Mouse (Mus musculus) stomach, embryonic 14.5 days (tissue): Measurements from ENCODE around the gene Pax6. TPM values are rescaled to one million over a fixed set of nuclear protein-coding genes. Genes with fewer than 3 reads are reported as not detected.
A peak's percentile ranks its signal among the peaks of the same experiment; 100 is the strongest.

ENCODE experiments used
- ATAC-seq: fragments of 200-750 bp; cut with Nextera tagmentation; 2 replicates; pipeline ENCODE4 v1.8.0; 2017; ENCODE audit warnings: low read depth, moderate TSS enrichment; ENCODE audit not compliant: insufficient number of reproducible peaks, insufficient read depth, low FRiP score
- H3K27ac ChIP-seq: fragments of 300-500 bp; sonication (generic); 2 replicates; pipeline ENCODE4 v1.5.1; 2014; ENCODE audit warnings: mild to moderate bottlenecking, low read length, moderate library complexity, mixed read lengths
- H3K27me3 ChIP-seq: fragments of 300-500 bp; sonication (generic); 2 replicates; pipeline ENCODE4 v1.6.1; 2014; ENCODE audit warnings: low read length, control low read depth, mixed read lengths; ENCODE audit not compliant: control insufficient read depth, insufficient read depth
- H3K36me3 ChIP-seq: fragments of 300-500 bp; sonication (generic); 2 replicates; pipeline ENCODE4 v1.6.1; 2014; ENCODE audit warnings: mild to moderate bottlenecking, control low read depth, low read length, moderate library complexity, mixed read lengths; ENCODE audit not compliant: control insufficient read depth, insufficient read depth
- H3K4me1 ChIP-seq: fragments of 300-500 bp; sonication (generic); 2 replicates; pipeline ENCODE4 v1.6.1; 2014; ENCODE audit warnings: low read length, control low read depth, mixed read lengths; ENCODE audit not compliant: control insufficient read depth, insufficient read depth
- H3K4me2 ChIP-seq: fragments of 300-500 bp; sonication (generic); replicated peaks from 2 replicates; pipeline ENCODE4 v1.6.1; 2014; ENCODE audit warnings: low read depth, low read length, control low read depth
- H3K4me3 ChIP-seq: fragments of 300-500 bp; sonication (generic); 2 replicates; pipeline ENCODE4 v1.5.1; 2014; ENCODE audit warnings: low read depth, low read length, control low read depth
- H3K9ac ChIP-seq: fragments of 300-500 bp; sonication (generic); replicated peaks from 2 replicates; pipeline ENCODE4 v1.6.1; 2014; ENCODE audit warnings: low read depth, mild to moderate bottlenecking, control low read depth, low read length, moderate library complexity, mixed read lengths
- H3K9me3 ChIP-seq: fragments of 300-500 bp; sonication (generic); 2 replicates; pipeline ENCODE4 v1.6.1; 2016; ENCODE audit warnings: low read depth, low read length, control low read depth; ENCODE audit not compliant: control insufficient read depth
- WGBS: fragments of 180-500 bp; shearing (Covaris S2); extraction: QIAGEN DNeasy Blood & Tissue Kit; methylation state at CpG from one replicate; pipeline ENCODE4 v1.1.7; 2014; 5-methylcytosine and 5-hydroxymethylcytosine counted together
- polyA plus RNA-seq: library from polyadenylated mRNA; unstranded; fragments of >200 nt; fragmentation: Nextera tagmentation; extraction: Ambion mirVana; gene quantifications from 2 replicates; pipeline ENCODE4 v1.2.1, GENCODE M21; 2014

Gene Pax6
- polyA plus RNA-seq, 1 experiment from 2014 or later: 0.69 TPM

- H3K4me3 ChIP-seq: no peak overlapping the region
- no peaks in the 10 kb centered on the region for H3K9me3 ChIP-seq
- H3K36me3 ChIP-seq: no peaks in the 10 kb centered on the region
- H3K27me3 ChIP-seq: peaks cover 61% of the 10 kb centered on the region
- peak; percentile 4; the same call in 1 of the 2 replicates for ATAC-seq
- H3K27ac ChIP-seq: no peak overlapping the region
- no peak overlapping the region for H3K9ac ChIP-seq
- H3K4me1 ChIP-seq: peaks cover 12% of the 10 kb centered on the region
- peak overlapping the region; percentile 45; the same call in 1 of the 2 replicates for H3K4me2 ChIP-seq
- 2% methylated on average over 36 of the region's 36 CpGs for WGBS
These were observed 5.6 kb downstream of the Pax6 start for GRCm38 (mm10) chr2:105674061-105674874.

- H3K4me1 ChIP-seq: peaks cover 12% of the 10 kb centered on the region
- peak; percentile 30; the same call in 1 of the 2 replicates for ATAC-seq
- peak overlapping the region; percentile 11; the same call in 1 of the 2 replicates for H3K4me3 ChIP-seq
- no peaks in the 10 kb centered on the region for H3K36me3 ChIP-seq
- 1% methylated on average over 49 of the region's 49 CpGs for WGBS
- H3K9ac ChIP-seq: no peak overlapping the region
- peaks cover 63% of the 10 kb centered on the region for H3K27me3 ChIP-seq
- H3K9me3 ChIP-seq: no peaks in the 10 kb centered on the region
- no peak overlapping the region for H3K27ac ChIP-seq
- peak overlapping the region; percentile 45; the same call in 1 of the 2 replicates for H3K4me2 ChIP-seq
These were observed 6.4 kb downstream of the Pax6 start for GRCm38 (mm10) chr2:105674875-105675729.

GRCm38 (mm10) chr2:105675730-105676079, 7.0 kb downstream of the Pax6 start:
- WGBS: under 1% methylated on average over 11 of the region's 11 CpGs

GRCm38 (mm10) chr2:105676080-105676908, 7.6 kb downstream of the Pax6 start:
- H3K9me3 ChIP-seq: no peaks in the 10 kb centered on the region
- peaks cover 66% of the 10 kb centered on the region for H3K27me3 ChIP-seq
- no peaks in the 10 kb centered on the region for H3K36me3 ChIP-seq
- H3K4me2 ChIP-seq: peak overlapping the region; percentile 45
- H3K4me1 ChIP-seq: peaks cover 12% of the 10 kb centered on the region
- H3K4me3 ChIP-seq: peak overlapping the region; percentile 23
- ATAC-seq: no peak
- H3K9ac ChIP-seq: no peak overlapping the region
- under 1% methylated on average over 72 of the region's 77 CpGs for WGBS
- no peak overlapping the region for H3K27ac ChIP-seq

More at GRCm38 (mm10) chr2:105675730-105676079, 7.0 kb downstream of the Pax6 start:
- peaks cover 12% of the 10 kb centered on the region for H3K4me1 ChIP-seq
- H3K27me3 ChIP-seq: peaks cover 62% of the 10 kb centered on the region
- no peaks in the 10 kb centered on the region for H3K36me3 ChIP-seq
- peak overlapping the region; percentile 45; the same call in 1 of the 2 replicates for H3K4me2 ChIP-seq
- no peak overlapping the region for H3K27ac ChIP-seq
- no peak overlapping the region for H3K9ac ChIP-seq
- peak overlapping the region; percentile 23; the same call in 1 of the 2 replicates for H3K4me3 ChIP-seq
- no peaks in the 10 kb centered on the region for H3K9me3 ChIP-seq
- ATAC-seq: no peak

- H3K27me3 ChIP-seq: peaks cover 72% of the 10 kb centered on the region
- no peaks in the 10 kb centered on the region for H3K36me3 ChIP-seq
- H3K9me3 ChIP-seq: no peaks in the 10 kb centered on the region
- H3K4me3 ChIP-seq: no peak overlapping the region
- peaks cover 12% of the 10 kb centered on the region for H3K4me1 ChIP-seq
- ATAC-seq: no peak
- no peak overlapping the region for H3K27ac ChIP-seq
- no peak overlapping the region for H3K4me2 ChIP-seq
- under 1% methylated on average over 11 of the region's 11 CpGs for WGBS
- H3K9ac ChIP-seq: no peak overlapping the region
These were observed 8.3 kb downstream of the Pax6 start for GRCm38 (mm10) chr2:105676909-105677433.

- peaks cover 12% of the 10 kb centered on the region for H3K4me1 ChIP-seq
- H3K27me3 ChIP-seq: peaks cover 68% of the 10 kb centered on the region
- no peaks in the 10 kb centered on the region for H3K9me3 ChIP-seq
- H3K27ac ChIP-seq: no peak overlapping the region
- H3K36me3 ChIP-seq: no peaks in the 10 kb centered on the region
- no peak for ATAC-seq
- H3K9ac ChIP-seq: no peak overlapping the region
- 2% methylated on average over 11 of the region's 11 CpGs for WGBS
- H3K4me3 ChIP-seq: no peak overlapping the region
- no peak overlapping the region for H3K4me2 ChIP-seq
These were observed 8.9 kb downstream of the Pax6 start for GRCm38 (mm10) chr2:105677434-105678105.

GRCm38 (mm10) chr2:105678306-105678705, 9.6 kb downstream of the Pax6 start:
- Histone ChIP-seq H3K27me3 (peaks cover 66% of the 10 kb centered on the region), H3K36me3 (no peaks in the 10 kb centered on the region), H3K4me1 (peaks cover 12% of the 10 kb centered on the region), H3K27ac (no peak overlapping the region), H3K4me2 (no peak overlapping the region), H3K4me3 (no peak overlapping the region), H3K9me3 (no peaks in the 10 kb centered on the region), H3K9ac (no peak overlapping the region)
- WGBS: 5% methylated on average over 4 of the region's 4 CpGs
- no peak for ATAC-seq
